Mouse (Mus musculus) intestine, embryonic 15.5 days (tissue): Measurements from ENCODE around the gene Plekho2. TPM values are rescaled to one million over a fixed set of nuclear protein-coding genes. Genes with fewer than 3 reads are reported as not detected.

ENCODE experiments used
- ATAC-seq: fragments of 200-750 bp; cut with Nextera tagmentation; 2 replicates; pipeline ENCODE4 v1.8.0; 2017; ENCODE audit warnings: moderate TSS enrichment, moderate library complexity
- H3K27ac ChIP-seq: fragments of 300-500 bp; sonication (generic); 2 replicates; pipeline ENCODE4 v1.5.1; 2015; ENCODE audit warnings: mild to moderate bottlenecking, inconsistent platforms
- H3K27me3 ChIP-seq: fragments of 300-500 bp; sonication (generic); replicated peaks from 2 replicates; pipeline ENCODE4 v1.6.1; 2015; ENCODE audit warnings: inconsistent platforms
- H3K36me3 ChIP-seq: fragments of 300-500 bp; sonication (generic); 2 replicates; pipeline ENCODE4 v1.6.1; 2015; ENCODE audit warnings: inconsistent platforms
- H3K4me1 ChIP-seq: fragments of 300-500 bp; sonication (generic); replicated peaks from 2 replicates; pipeline ENCODE4 v1.6.1; 2015; ENCODE audit warnings: inconsistent platforms
- H3K4me2 ChIP-seq: fragments of 300-500 bp; sonication (generic); replicated peaks from 2 replicates; pipeline ENCODE4 v1.6.1; 2015; ENCODE audit warnings: mild to moderate bottlenecking, inconsistent platforms
- H3K4me3 ChIP-seq: fragments of 300-500 bp; sonication (generic); replicated peaks from 2 replicates; pipeline ENCODE4 v1.5.1; 2015; ENCODE audit warnings: inconsistent platforms
- H3K9ac ChIP-seq: fragments of 300-500 bp; sonication (generic); 2 replicates; pipeline ENCODE4 v1.6.1; 2015; ENCODE audit warnings: inconsistent platforms
- H3K9me3 ChIP-seq: fragments of 300-500 bp; sonication (generic); 2 replicates; pipeline ENCODE4 v1.6.1; 2016; ENCODE audit warnings: inconsistent platforms
- WGBS: fragments of 180-500 bp; shearing (Covaris S2); methylation state at CpG from one replicate; pipeline ENCODE4 v1.1.7; 2015; 5-methylcytosine and 5-hydroxymethylcytosine counted together
- polyA plus RNA-seq: library from polyadenylated mRNA; unstranded; fragments of >200 nt; fragmentation: Nextera tagmentation; extraction: Ambion mirVana; gene quantifications from 2 replicates; pipeline ENCODE4 v1.2.1, GENCODE M21; 2015

Gene Plekho2
- polyA plus RNA-seq, 1 experiment from 2014 or later = 11.2 TPM

DNA sequence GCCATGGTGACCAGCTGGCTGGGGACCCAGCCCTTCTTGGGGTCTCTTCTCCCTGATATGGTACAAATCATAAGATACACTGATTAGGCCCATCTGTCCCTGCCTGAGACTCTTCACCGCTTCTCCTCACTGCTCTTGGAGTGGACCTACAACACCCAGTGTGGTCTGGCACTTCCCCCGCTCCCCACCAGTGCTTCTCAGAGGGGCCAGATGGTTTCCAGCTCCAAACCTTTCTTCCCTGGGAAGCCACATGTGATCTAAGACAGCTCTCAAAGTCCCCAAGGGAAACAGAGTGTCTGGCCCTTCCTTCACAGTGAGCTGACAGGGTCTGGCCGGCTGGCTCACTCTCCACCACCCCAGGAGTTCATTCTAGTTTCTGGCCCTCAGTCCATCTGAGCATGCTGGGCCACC is 65.0 kb downstream of the Plekho2 start:
- 60% methylated on average over 3 of the region's 3 CpGs for WGBS
- no peaks in the 10 kb centered on the region for H3K9me3 ChIP-seq
- no peak overlapping the region for H3K27ac ChIP-seq
- no peak for ATAC-seq
- H3K4me2 ChIP-seq = no peak overlapping the region
- no peaks in the 10 kb centered on the region for H3K36me3 ChIP-seq
- H3K4me3 ChIP-seq = no peak overlapping the region
- peaks cover 5% of the 10 kb centered on the region for H3K4me1 ChIP-seq
- no peaks in the 10 kb centered on the region for H3K27me3 ChIP-seq
- H3K9ac ChIP-seq = no peak overlapping the region

GRCm38 (mm10) chr9:65514431-65514830 is 65.4 kb downstream of the Plekho2 start:
- 75% methylated on average over 8 of the region's 8 CpGs for WGBS
- no peak for ATAC-seq
- Histone ChIP-seq H3K27me3 (no peaks in the 10 kb centered on the region), H3K9ac (no peak overlapping the region), H3K36me3 (no peaks in the 10 kb centered on the region), H3K9me3 (no peaks in the 10 kb centered on the region), H3K4me3 (no peak overlapping the region), H3K27ac (no peak overlapping the region), H3K4me1 (peaks cover 5% of the 10 kb centered on the region; the same call in 1 of the 2 replicates), H3K4me2 (no peak overlapping the region)

- Histone ChIP-seq H3K4me3 (no peak overlapping the region), H3K4me2 (no peak overlapping the region; the same call in 1 of the 2 replicates), H3K4me1 (peaks cover 5% of the 10 kb centered on the region; the same call in 1 of the 2 replicates), H3K27ac (no peak overlapping the region), H3K9me3 (no peaks in the 10 kb centered on the region), H3K27me3 (no peaks in the 10 kb centered on the region), H3K36me3 (no peaks in the 10 kb centered on the region), H3K9ac (no peak overlapping the region)
- peak; percentile 74 for ATAC-seq
- WGBS = 63% methylated on average over 3 of the region's 3 CpGs
Measured at GRCm38 (mm10) chr9:65512520-65512919, 67.3 kb downstream of the Plekho2 start.

DNA sequence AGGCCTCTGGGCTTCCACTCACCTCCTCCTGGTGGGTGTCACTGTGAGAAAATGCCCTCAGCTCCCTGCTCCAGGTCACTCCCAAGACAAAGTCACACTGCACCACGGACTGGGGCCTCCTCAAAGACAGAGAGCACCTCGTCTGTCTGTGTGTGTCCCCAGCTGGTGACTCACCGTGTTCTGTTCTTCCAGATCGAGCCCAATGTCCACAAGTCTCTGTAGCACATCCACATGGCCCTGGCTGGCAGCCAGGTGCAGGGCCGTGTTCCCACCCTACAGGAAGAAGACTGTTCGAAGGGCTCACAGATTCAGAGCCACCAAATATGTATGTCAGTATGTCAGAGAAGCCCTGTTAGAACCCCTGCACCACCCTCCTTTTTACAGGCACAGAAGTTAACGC is 71.4 kb downstream of the Plekho2 start:
- Histone ChIP-seq H3K4me1 (peaks cover 5% of the 10 kb centered on the region; the same call in 1 of the 2 replicates), H3K4me3 (no peak overlapping the region), H3K9me3 (no peaks in the 10 kb centered on the region), H3K4me2 (no peak overlapping the region), H3K9ac (no peak overlapping the region), H3K27ac (no peak overlapping the region), H3K36me3 (no peaks in the 10 kb centered on the region), H3K27me3 (0 out of 2 replicates have a peak, but pooled peaks cover 3% of the 10 kb centered on the region)
- peak; percentile 50 for ATAC-seq
- WGBS = 40% methylated on average over 7 of the region's 7 CpGs

- Histone ChIP-seq H3K4me2 (no peak overlapping the region), H3K36me3 (no peaks in the 10 kb centered on the region), H3K27me3 (0 out of 2 replicates have a peak, but pooled peaks cover 3% of the 10 kb centered on the region), H3K4me3 (no peak overlapping the region), H3K9me3 (no peaks in the 10 kb centered on the region), H3K4me1 (0 out of 2 replicates have a peak, but pooled peaks cover 3% of the 10 kb centered on the region), H3K9ac (no peak overlapping the region), H3K27ac (no peak overlapping the region)
- no peak for ATAC-seq
- WGBS = 72% methylated on average over 21 of the region's 21 CpGs
Measured at GRCm38 (mm10) chr9:65502721-65503505, 76.9 kb downstream of the Plekho2 start.

Other genes with a start within 250 kb of the Plekho2 start
- 8.7 TPM in 2 replicates for gene Pdcd7, start 233.9 kb downstream of the Plekho2 start, polyA plus RNA-seq
- gene Ubap1l, start 219.0 kb downstream of the Plekho2 start, polyA plus RNA-seq = 0.21 and 0.40 TPM in 2 replicates
- gene Kbtbd13, start 188.4 kb downstream of the Plekho2 start, polyA plus RNA-seq = 2.5 and 2.6 TPM in 2 replicates
- gene Rasl12, start 181.5 kb downstream of the Plekho2 start, polyA plus RNA-seq = 4.2 and 4.7 TPM in 2 replicates
- 7.4 and 8.7 TPM in 2 replicates for gene Slc51b, start 157.1 kb downstream of the Plekho2 start, polyA plus RNA-seq
- gene Mtfmt, start 144.3 kb downstream of the Plekho2 start, polyA plus RNA-seq = 18.6 and 22.1 TPM in 2 replicates
- gene Spg21, start 119.1 kb downstream of the Plekho2 start, polyA plus RNA-seq = 90.2 and 102 TPM in 2 replicates
- gene Ankdd1a, start 59.8 kb downstream of the Plekho2 start, polyA plus RNA-seq = not detected in 2 replicates
- 9.1 and 9.6 TPM in 2 replicates for gene Pif1, start 7.1 kb upstream of the Plekho2 start, polyA plus RNA-seq
- 18.9 and 19.6 TPM in 2 replicates for gene Rbpms2, start 49.6 kb upstream of the Plekho2 start, polyA plus RNA-seq
- gene Oaz2, start 88.0 kb upstream of the Plekho2 start, polyA plus RNA-seq = 196 and 203 TPM in 2 replicates
- 5.6 TPM in 2 replicates for gene Zfp609, start 247.5 kb upstream of the Plekho2 start, polyA plus RNA-seq